Mouse (Mus musculus) bone marrow macrophage, adult 2 months (primary cell): ENCODE measurements around the gene Rai14.

ENCODE experiments used
- CTCF ChIP-seq: IDR thresholded peaks from 2 replicates; pipeline ENCODE4 v1.5.1; 2012; ENCODE audit warnings: low read depth, mild to moderate bottlenecking, low read length, moderate library complexity
- POLR2A ChIP-seq: IDR thresholded peaks from 2 replicates; pipeline ENCODE4 v1.6.1; 2012; ENCODE audit warnings: mild to moderate bottlenecking, low read depth, low read length, borderline replicate concordance

DNA sequence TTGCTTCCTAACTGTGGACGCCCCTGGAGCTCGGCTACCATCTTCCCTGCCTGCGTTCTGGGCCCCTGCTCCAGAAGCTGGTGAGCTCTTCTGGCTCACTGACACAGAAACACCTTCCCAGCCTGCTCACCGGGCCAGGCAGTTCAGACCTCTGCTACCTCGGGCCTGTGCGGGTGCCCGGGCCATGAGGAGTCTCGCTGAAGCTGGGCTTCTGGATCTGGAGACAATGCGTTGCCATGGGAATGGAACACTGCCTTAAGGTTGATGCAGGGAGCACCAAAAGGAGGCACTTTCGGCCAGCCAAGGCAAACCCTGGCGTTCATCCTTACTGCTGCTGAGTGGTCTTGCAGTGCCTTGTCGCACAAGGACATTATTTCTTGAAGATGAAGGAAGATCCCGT, 156.0 kb downstream of the Rai14 start, which contains the start of gene Ttc23l:
- TF ChIP-seq CTCF (no peak), POLR2A (no peak)
